Mouse (Mus musculus) lung, adult 2 months (tissue): Measurements from ENCODE around the gene Acsm3.

Source experiments
- CTCF ChIP-seq: fragments of 200-500 bp; IDR thresholded peaks from 2 replicates; pipeline ENCODE4 v1.5.1; 2011; ENCODE audit warnings: mild to moderate bottlenecking, low read length, control low read depth; ENCODE audit not compliant: insufficient read depth
- POLR2A ChIP-seq: fragments of 200-500 bp; IDR thresholded peaks from 2 replicates; pipeline ENCODE4 v1.6.1; 2011; ENCODE audit warnings: low read depth, mild to moderate bottlenecking, control low read depth, low read length, borderline replicate concordance; ENCODE audit errors: extremely low read depth

GRCm38 (mm10) chr7:119714111-119714510, 46.6 kb upstream of the Acsm3 start:
- no peak for TF ChIP-seq CTCF
- no peak for TF ChIP-seq POLR2A
